Mouse (Mus musculus): ENCODE data around the gene Gpat3. TPM values are rescaled to one million over a fixed set of nuclear protein-coding genes. Genes with fewer than 3 reads are reported as not detected.

The Gpat3 gene
- total and polyA plus RNA-seq, 3 experiments, result 2.0 to 37.6 (median 10.5) TPM

GRCm38 (mm10) chr5:100860417-100861053 is 15.0 kb downstream of the Gpat3 start:
- peak; percentile 83 for DNase-seq

- no peak for DNase-seq
Measured at GRCm38 (mm10) chr5:100861140-100861539, 15.6 kb downstream of the Gpat3 start.

GRCm38 (mm10) chr5:100861811-100862210 is 16.3 kb downstream of the Gpat3 start:
- peak; percentile 85 for DNase-seq

GRCm38 (mm10) chr5:100863091-100863490 is 17.6 kb downstream of the Gpat3 start:
- no peak for DNase-seq

GRCm38 (mm10) chr5:100864438-100864837 is 18.9 kb downstream of the Gpat3 start:
- peak; percentile 49 for DNase-seq

GRCm38 (mm10) chr5:100866183-100866582 is 20.7 kb downstream of the Gpat3 start:
- DNase-seq, result no peak

- DNase-seq, result no peak
Measured at GRCm38 (mm10) chr5:100869197-100869895, 23.8 kb downstream of the Gpat3 start.

- peak; percentile 44 for DNase-seq
Measured at GRCm38 (mm10) chr5:100871987-100872386, 26.5 kb downstream of the Gpat3 start.

- no peak for DNase-seq
Measured at GRCm38 (mm10) chr5:100874721-100875120, 29.2 kb downstream of the Gpat3 start.

GRCm38 (mm10) chr5:100875180-100875579 is 29.7 kb downstream of the Gpat3 start:
- DNase-seq, result no peak

- DNase-seq, result peak; percentile 57
Measured at GRCm38 (mm10) chr5:100877021-100877420, 31.5 kb downstream of the Gpat3 start.

GRCm38 (mm10) chr5:100885216-100885615 is 39.7 kb downstream of the Gpat3 start:
- no peak for DNase-seq

GRCm38 (mm10) chr5:100886331-100886988 is 40.9 kb downstream of the Gpat3 start:
- DNase-seq, result no peak

- DNase-seq, result peak; percentile 17
Measured at GRCm38 (mm10) chr5:100896199-100896598, 50.7 kb downstream of the Gpat3 start.

GRCm38 (mm10) chr5:100899745-100900489 is 54.4 kb downstream of the Gpat3 start:
- DNase-seq, result no peak

- DNase-seq, result no peak
Measured at GRCm38 (mm10) chr5:100901046-100901445, 55.5 kb downstream of the Gpat3 start.

- no peak for DNase-seq
Measured at GRCm38 (mm10) chr5:100908478-100908877, 63.0 kb downstream of the Gpat3 start.

GRCm38 (mm10) chr5:100908901-100909300 is 63.4 kb downstream of the Gpat3 start:
- DNase-seq, result no peak

- DNase-seq, result no peak
Measured at GRCm38 (mm10) chr5:100909691-100910090, 64.2 kb downstream of the Gpat3 start.

- no peak for DNase-seq
Measured at GRCm38 (mm10) chr5:100911502-100912097, 66.1 kb downstream of the Gpat3 start.

GRCm38 (mm10) chr5:100912366-100912765 is 66.9 kb downstream of the Gpat3 start:
- DNase-seq, result no peak

- DNase-seq, result peak; percentile 15
Measured at GRCm38 (mm10) chr5:100913274-100913673, 67.8 kb downstream of the Gpat3 start.

Data from adrenal gland, adult 2 months (tissue).